Comparison of ENCODE assay signal across 13 mouse cellular contexts in genomic region chr4:132912156-132912555, GRCm38 (mm10).
"Had no signal": no experiment of that assay in that cellular context is flagged by ENCODE, and none has a peak within 500 bp of the region (broad histone marks: within the 10 kb centered on the region; RNA-seq: fewer than 3 reads in every experiment).

No protein-coding gene starts in this region.

- H3K27me3 ChIP-seq: limb, embryonic 12.5 days; limb, embryonic 15.5 days; lung, embryonic 15.5 days had no signal

- DNase-seq: kidney, adult 2 months; kidney, postnatal 25 days; left cerebral cortex, postnatal 4 days; liver, postnatal 0 days; lung, postnatal 10 days; lung, postnatal 4 days; midbrain, embryonic 14.5 days had no signal

- H3K4me3 ChIP-seq: layer of hippocampus, adult 2 months; limb, embryonic 12.5 days; limb, embryonic 15.5 days; lung, embryonic 15.5 days had no signal

- H3K27ac ChIP-seq: kidney, postnatal 0 days; layer of hippocampus, adult 2 months; limb, embryonic 12.5 days; limb, embryonic 15.5 days; liver, embryonic 14.5 days; lung, embryonic 15.5 days had no signal

- H3K4me1 ChIP-seq: limb, embryonic 12.5 days; limb, embryonic 15.5 days; lung, embryonic 15.5 days had no signal
